Comparison of ENCODE assay signal across 8 mouse cellular contexts in the genomic region with DNA sequence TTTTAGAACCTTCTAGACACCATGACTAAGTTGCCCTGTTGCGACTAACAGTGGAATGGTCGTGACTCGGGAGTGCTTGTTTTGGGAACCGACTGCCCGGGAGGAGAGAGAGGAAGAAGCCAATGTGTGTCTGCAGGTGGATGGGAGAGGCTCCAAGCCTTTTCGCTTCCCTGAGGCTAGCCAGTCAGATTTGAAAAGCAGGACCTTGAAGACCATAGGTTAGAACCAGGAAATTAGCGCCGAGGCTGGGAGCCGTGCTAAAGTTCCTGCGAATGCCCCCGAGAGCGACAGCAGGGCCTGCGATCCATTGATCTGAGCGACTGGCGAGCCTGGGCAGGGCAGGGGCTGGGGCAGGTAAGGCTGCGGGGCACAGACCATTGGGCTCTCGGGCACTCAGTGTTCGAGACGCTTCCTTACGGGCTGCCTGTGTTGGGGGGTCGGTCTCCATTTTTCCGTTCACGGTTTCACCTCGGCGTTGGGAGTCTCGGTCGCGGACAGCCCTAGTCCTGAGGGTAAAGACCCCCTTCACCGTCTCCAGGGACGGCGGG. TPM values are rescaled to one million over a fixed set of nuclear protein-coding genes. Genes with fewer than 3 reads are reported as not detected.
DNase-seq lines count a peak whose midpoint lies in the region; ATAC-seq lines count a peak whose summit lies in the region.

A gene (plus strand): TSS at position 51 of the 548 bp plus-strand sequence.

- H3K4me1 ChIP-seq in forebrain, embryonic 16.5 days (replicated peaks; ENCODE audit: control insufficient read depth, insufficient read depth, low read length) = peaks cover 9% of the 10 kb centered on the region
- H3K4me1 ChIP-seq in hindbrain, embryonic 10.5 days (replicated peaks) = peaks cover 36% of the 10 kb centered on the region

- peak within 1 kb of the TSS; percentile 89 for H3K4me3 ChIP-seq in forebrain, embryonic 16.5 days (replicated peaks; ENCODE audit: low read length)
- H3K4me3 ChIP-seq in hindbrain, embryonic 10.5 days = peak within 1 kb of the TSS; percentile 71

- ATAC-seq in forebrain, embryonic 16.5 days = no peak

- H3K4me2 ChIP-seq in forebrain, embryonic 16.5 days (ENCODE audit: low read length) = peak within 1 kb of the TSS; percentile 91

- H3K36me3 ChIP-seq in forebrain, embryonic 16.5 days (ENCODE audit: control insufficient read depth, insufficient read depth) = no peaks in the 10 kb centered on the region
- no peaks in the 10 kb centered on the region for H3K36me3 ChIP-seq in hindbrain, embryonic 10.5 days

- 3% methylated on average over 30 of the region's 31 CpGs for WGBS in forebrain, embryonic 16.5 days
- 1% methylated on average over 31 of the region's 31 CpGs for WGBS in hindbrain, embryonic 10.5 days

- no peaks in the 10 kb centered on the region for H3K27me3 ChIP-seq in forebrain, embryonic 16.5 days (replicated peaks; ENCODE audit: control insufficient read depth, insufficient read depth, low read length)
- peaks cover 8% of the 10 kb centered on the region; the same call in 1 of the 2 replicates for H3K27me3 ChIP-seq in hindbrain, embryonic 10.5 days (ENCODE audit: insufficient read depth, poor library complexity, severe bottlenecking)

- peak within 1 kb of the TSS; percentile 89 for H3K9ac ChIP-seq in forebrain, embryonic 16.5 days (replicated peaks; ENCODE audit: low read depth, low read length)

- H3K9me3 ChIP-seq in forebrain, embryonic 16.5 days (ENCODE audit: control insufficient read depth, low read length) = no peaks in the 10 kb centered on the region
- no peaks in the 10 kb centered on the region for H3K9me3 ChIP-seq in hindbrain, embryonic 10.5 days

- DNase-seq in MN1 (ENCODE audit: low spot score) = peak; percentile 13
- DNase-seq in c-Kit-positive CD71-positive TER-119-positive erythroid progenitor cells, embryonic 14.5 days (ENCODE audit: low spot score) = peak; percentile 50
- peak; percentile 63 for DNase-seq in hindbrain, embryonic 10.5 days (ENCODE audit: low spot score)
- DNase-seq in layer of hippocampus, postnatal 10 days (ENCODE audit: low spot score in 2 of 2) = peak; percentile 40 to 48
- DNase-seq in lung, postnatal 14 days = peak; percentile 37
- peak; percentile 46 for DNase-seq in retina, embryonic 14.5 days (ENCODE audit: low spot score)
- peak; percentile 71 for DNase-seq in yolk sac, embryonic 10.5 days (ENCODE audit: low spot score)

- H3K27ac ChIP-seq in forebrain, embryonic 16.5 days (ENCODE audit: low read length) = peak within 1 kb of the TSS; percentile 75
- H3K27ac ChIP-seq in hindbrain, embryonic 10.5 days = peak within 1 kb of the TSS; percentile 100

RNA-seq across cellular contexts. Expression of the gene that starts here (rescaled TPM):
- polyA plus RNA-seq in forebrain, embryonic 16.5 days (2015; fragmentation: Nextera tagmentation; extraction: Ambion mirVana) = 36.6 and 37.5 TPM in 2 replicates
- 54.9 and 64.4 TPM in 2 replicates for polyA plus RNA-seq in hindbrain, embryonic 10.5 days (2016; fragmentation: Nextera tagmentation; extraction: Ambion mirVana)
- 10 to 100 TPM; 37.8 to 42.0 TPM for total RNA-seq in layer of hippocampus, postnatal 10 days (2021)

Comparison
In these comparisons a context has a peak if more than half of its experiments do, and no peak if none do; other contexts are left out.
1. DNase-seq: peak in every context shown above with its lines; median percentile 71 in yolk sac, embryonic 10.5 days; 63 in hindbrain, embryonic 10.5 days; 50 in c-Kit-positive CD71-positive TER-119-positive erythroid progenitor cells, embryonic 14.5 days; 46 in retina, embryonic 14.5 days; 44 in layer of hippocampus, postnatal 10 days; 37 in lung, postnatal 14 days; 13 in MN1.